Mouse (Mus musculus) left cerebral cortex, adult 18-20 months (tissue): ENCODE data around the gene Dctn3. TPM values are rescaled to one million over a fixed set of nuclear protein-coding genes. Genes with fewer than 3 reads are reported as not detected.

Experiments used
- DNase-seq, 2 experiments: peaks; one replicate each; pipeline ENCODE4 v3.0.0; 2021 to 2022; ENCODE audit warnings: low spot score in 2 of 2, mixed read lengths in 1 of 2
- total RNA-seq, 2 experiments: library from RNA; stranded (reverse); gene quantifications; 2 replicates each; pipeline ENCODE4 v1.2.3; 2021

Dctn3 gene
- total RNA-seq, 2 experiments from 2014 or later = 166 to 172 TPM

GRCm38 (mm10) chr4:41673186-41673585 lies 49.8 kb downstream of the Dctn3 start:
- no peak for DNase-seq

- no peak for DNase-seq
These were observed 50.4 kb downstream of the Dctn3 start for GRCm38 (mm10) chr4:41672522-41672963.

GRCm38 (mm10) chr4:41671963-41672480 lies 50.9 kb downstream of the Dctn3 start:
- DNase-seq = no peak

GRCm38 (mm10) chr4:41671500-41671899 lies 51.5 kb downstream of the Dctn3 start:
- DNase-seq = no peak

GRCm38 (mm10) chr4:41670836-41671235 lies 52.1 kb downstream of the Dctn3 start:
- no peak for DNase-seq

- no peak for DNase-seq
These were observed 56.3 kb downstream of the Dctn3 start for GRCm38 (mm10) chr4:41666646-41667045.

- DNase-seq = no peak
These were observed 57.8 kb downstream of the Dctn3 start for GRCm38 (mm10) chr4:41665009-41665675.

Other genes with a start within 250 kb of the Dctn3 start
- 10 to 100 TPM; 23.5 to 24.3 TPM for gene AI464131, start 220.1 kb downstream of the Dctn3 start, total RNA-seq
- 1 to 10 TPM; 5.1 to 5.7 TPM for gene 1110017D15Rik, start 205.8 kb downstream of the Dctn3 start, total RNA-seq
- 100 to 1,000 TPM; 198 TPM for gene Fam219a, start 153.6 kb downstream of the Dctn3 start, total RNA-seq
- gene Dnaic1, start 153.4 kb downstream of the Dctn3 start, total RNA-seq = 1 to 10 TPM; 6.6 to 9.1 TPM
- gene Enho, start 82.8 kb downstream of the Dctn3 start, total RNA-seq = 10 to 100 TPM; 59.1 to 66.3 TPM
- 100 to 1,000 TPM; 117 to 131 TPM for gene Cntfr, start 26.1 kb downstream of the Dctn3 start, total RNA-seq
- gene Il11ra1, start 23.2 kb downstream of the Dctn3 start, total RNA-seq = 10 to 100 TPM; 37.2 to 44.3 TPM
- gene Rpp25l, start 9.6 kb downstream of the Dctn3 start, total RNA-seq = 10 to 100 TPM; 32.5 to 37.1 TPM
- 1 to 10 TPM in 1 of 2 experiments, under 1 TPM in 1; 0.80 to 1.3 TPM for gene Arid3c, start 8.0 kb upstream of the Dctn3 start, total RNA-seq
- gene Galt, start 32.1 kb upstream of the Dctn3 start, total RNA-seq = 10 to 100 TPM; 66.6 to 79.6 TPM
- 10 to 100 TPM; 49.5 to 58.6 TPM for gene Sigmar1, start 33.0 kb upstream of the Dctn3 start, total RNA-seq
- gene Ccl27a, start 51.1 kb upstream of the Dctn3 start, total RNA-seq = 100 to 1,000 TPM; 226 to 245 TPM
- not detected for gene Gm21541, start 180.4 kb upstream of the Dctn3 start, total RNA-seq
- 10 to 100 TPM; 38.4 to 39.2 TPM for gene Gm20878, start 218.4 kb upstream of the Dctn3 start, total RNA-seq
- gene Fam205a4, start 242.9 kb upstream of the Dctn3 start, total RNA-seq = 1 to 10 TPM; 5.4 to 5.7 TPM